Mouse (Mus musculus): ENCODE results near the gene Olfr544. TPM values are rescaled to one million over a fixed set of nuclear protein-coding genes. Genes with fewer than 3 reads are reported as not detected.

Gene Olfr544
- polyA plus RNA-seq, 1 experiment from 2014 or later = 0.04 TPM

- peak within 1 kb of the TSS; percentile 89 for H3K27ac ChIP-seq (ENCODE audit: low read depth)
- H3K4me1 ChIP-seq (ENCODE audit: insufficient read depth) = peaks cover 15% of the 10 kb centered on the region; the same call in 1 of the 2 replicates
These were observed 46.3 kb downstream of the Olfr544 start, which contains the start of gene Rrm1 for GRCm38 (mm10) chr7:102441657-102442391. TSS of gene Rrm1 (plus strand) at chr7:102441695.

GRCm38 (mm10) chr7:102440822-102441656 is 47.1 kb downstream of the Olfr544 start:
- no peaks in the 10 kb centered on the region for H3K9me3 ChIP-seq (ENCODE audit: low read length)
- H3K27ac ChIP-seq (ENCODE audit: low read depth) = peak overlapping the region; percentile 7; the same call in 1 of the 2 replicates
- ATAC-seq (no peak), DNase-seq (no peak)
- peak overlapping the region; percentile 86 for H3K4me3 ChIP-seq (ENCODE audit: low read depth, low read length)
- H3K9ac ChIP-seq (replicated peaks) = no peak overlapping the region
- H3K27me3 ChIP-seq (ENCODE audit: insufficient read depth, low read length) = no peaks in the 10 kb centered on the region
- 53% methylated on average over 15 of the region's 15 CpGs for WGBS (ENCODE audit: insufficient replicate concordance)
- TF ChIP-seq CTCF (IDR thresholded peaks at IDR 0.05; ENCODE audit: low read depth) (no peak), EP300 (IDR thresholded peaks at IDR 0.05; ENCODE audit: low read depth) (no peak; the same call in 1 of the 2 replicates)
- peak overlapping the region; percentile 74 for H3K4me2 ChIP-seq (ENCODE audit: low read depth, low read length)
- H3K4me1 ChIP-seq (ENCODE audit: insufficient read depth) = peaks cover 15% of the 10 kb centered on the region; the same call in 1 of the 2 replicates
- peaks cover 24% of the 10 kb centered on the region for H3K36me3 ChIP-seq (replicated peaks; ENCODE audit: insufficient read depth, low read length)

More at GRCm38 (mm10) chr7:102441657-102442391, 46.3 kb downstream of the Olfr544 start, which contains the start of gene Rrm1:
- no peaks in the 10 kb centered on the region for H3K9me3 ChIP-seq (ENCODE audit: low read length)
- peak within 1 kb of the TSS; percentile 86 for H3K4me3 ChIP-seq (ENCODE audit: low read depth, low read length)
- peak; percentile 97 for ATAC-seq
- peak within 1 kb of the TSS; percentile 85 for H3K9ac ChIP-seq (replicated peaks)
- H3K36me3 ChIP-seq (replicated peaks; ENCODE audit: insufficient read depth, low read length) = peaks cover 28% of the 10 kb centered on the region
- no peaks in the 10 kb centered on the region for H3K27me3 ChIP-seq (ENCODE audit: insufficient read depth, low read length)
- TF ChIP-seq CTCF (IDR thresholded peaks at IDR 0.05; ENCODE audit: low read depth) (no peak), EP300 (IDR thresholded peaks at IDR 0.05; ENCODE audit: low read depth) (peak; percentile 66; the same call in 1 of the 2 replicates)
- under 1% methylated on average over 55 of the region's 56 CpGs for WGBS (ENCODE audit: insufficient replicate concordance)
- DNase-seq = peak; percentile 94
- peak within 1 kb of the TSS; percentile 74 for H3K4me2 ChIP-seq (ENCODE audit: low read depth, low read length)

GRCm38 (mm10) chr7:102434344-102434743 is 53.8 kb downstream of the Olfr544 start:
- peaks cover 46% of the 10 kb centered on the region for H3K36me3 ChIP-seq (replicated peaks; ENCODE audit: insufficient read depth, low read length)
- no peaks in the 10 kb centered on the region for H3K4me1 ChIP-seq (ENCODE audit: insufficient read depth)
- TF ChIP-seq CTCF (IDR thresholded peaks at IDR 0.05; ENCODE audit: low read depth) (no peak), EP300 (IDR thresholded peaks at IDR 0.05; ENCODE audit: low read depth) (no peak)
- H3K27ac ChIP-seq (ENCODE audit: low read depth) = no peak overlapping the region
- no peak overlapping the region for H3K9ac ChIP-seq (replicated peaks)
- ATAC-seq (no peak), DNase-seq (no peak)
- WGBS (ENCODE audit: insufficient replicate concordance) = 44% methylated on average over 2 of the region's 2 CpGs
- no peak overlapping the region for H3K4me2 ChIP-seq (ENCODE audit: low read depth, low read length)
- H3K4me3 ChIP-seq (ENCODE audit: low read depth, low read length) = no peak overlapping the region
- H3K9me3 ChIP-seq (ENCODE audit: low read length) = no peaks in the 10 kb centered on the region
- no peaks in the 10 kb centered on the region for H3K27me3 ChIP-seq (ENCODE audit: insufficient read depth, low read length)

Other genes starting within 250 kb of the Olfr544 start
- 52.3 and 54.5 TPM in 2 replicates for gene Rhog, start 232.3 kb downstream of the Olfr544 start, polyA plus RNA-seq (2015; fragmentation: Nextera tagmentation; extraction: Ambion mirVana)
- 15.6 and 17.9 TPM in 2 replicates for gene Stim1, start 220.5 kb downstream of the Olfr544 start, polyA plus RNA-seq (2015; fragmentation: Nextera tagmentation; extraction: Ambion mirVana)
- 55.9 and 66.4 TPM in 2 replicates for gene Rrm1, start 46.6 kb downstream of the Olfr544 start, polyA plus RNA-seq (2015; fragmentation: Nextera tagmentation; extraction: Ambion mirVana)
- gene Olfr543, start 6.6 kb downstream of the Olfr544 start, polyA plus RNA-seq (2015; fragmentation: Nextera tagmentation; extraction: Ambion mirVana) = 0.12 and 0.19 TPM in 2 replicates
- not detected in 2 replicates for gene Olfr545, start 11.3 kb upstream of the Olfr544 start, polyA plus RNA-seq (2015; fragmentation: Nextera tagmentation; extraction: Ambion mirVana)
- gene Olfr547, start 46.4 kb upstream of the Olfr544 start, polyA plus RNA-seq (2015; fragmentation: Nextera tagmentation; extraction: Ambion mirVana) = not detected in 2 replicates
- not detected in 2 replicates for gene Olfr548-ps1, start 52.6 kb upstream of the Olfr544 start, polyA plus RNA-seq (2015; fragmentation: Nextera tagmentation; extraction: Ambion mirVana)
- gene Olfr549, start 61.6 kb upstream of the Olfr544 start, polyA plus RNA-seq (2015; fragmentation: Nextera tagmentation; extraction: Ambion mirVana) = not detected in 2 replicates
- gene Trim21, start 77.2 kb upstream of the Olfr544 start, polyA plus RNA-seq (2015; fragmentation: Nextera tagmentation; extraction: Ambion mirVana) = 0.42 and 0.64 TPM in 2 replicates
- gene Olfr550, start 83.1 kb upstream of the Olfr544 start, polyA plus RNA-seq (2015; fragmentation: Nextera tagmentation; extraction: Ambion mirVana) = not detected in 2 replicates
- gene Olfr551, start 103.6 kb upstream of the Olfr544 start, polyA plus RNA-seq (2015; fragmentation: Nextera tagmentation; extraction: Ambion mirVana) = not detected in 2 replicates
- not detected in 2 replicates for gene Olfr552, start 109.5 kb upstream of the Olfr544 start, polyA plus RNA-seq (2015; fragmentation: Nextera tagmentation; extraction: Ambion mirVana)
- gene Olfr553, start 129.9 kb upstream of the Olfr544 start, polyA plus RNA-seq (2015; fragmentation: Nextera tagmentation; extraction: Ambion mirVana) = not detected in 2 replicates
- not detected in 2 replicates for gene Olfr554, start 150.1 kb upstream of the Olfr544 start, polyA plus RNA-seq (2015; fragmentation: Nextera tagmentation; extraction: Ambion mirVana)
- not detected in 2 replicates for gene Olfr555, start 170.5 kb upstream of the Olfr544 start, polyA plus RNA-seq (2015; fragmentation: Nextera tagmentation; extraction: Ambion mirVana)
- gene Olfr556, start 176.6 kb upstream of the Olfr544 start, polyA plus RNA-seq (2015; fragmentation: Nextera tagmentation; extraction: Ambion mirVana) = not detected in 2 replicates
- 1.4 and 1.7 TPM in 2 replicates for gene Trim68, start 199.0 kb upstream of the Olfr544 start, polyA plus RNA-seq (2015; fragmentation: Nextera tagmentation; extraction: Ambion mirVana)
- gene Olfr557, start 207.6 kb upstream of the Olfr544 start, polyA plus RNA-seq (2015; fragmentation: Nextera tagmentation; extraction: Ambion mirVana) = not detected in 2 replicates
- 0.04 TPM in 1 of 2 replicates, not detected in the other for gene Olfr558, start 213.9 kb upstream of the Olfr544 start, polyA plus RNA-seq (2015; fragmentation: Nextera tagmentation; extraction: Ambion mirVana)
- not detected in 2 replicates for gene Olfr33, start 230.8 kb upstream of the Olfr544 start, polyA plus RNA-seq (2015; fragmentation: Nextera tagmentation; extraction: Ambion mirVana)
- gene Olfr559, start 239.2 kb upstream of the Olfr544 start, polyA plus RNA-seq (2015; fragmentation: Nextera tagmentation; extraction: Ambion mirVana) = not detected in 2 replicates

Data from liver, postnatal 0 days (tissue).